Mouse (Mus musculus): ENCODE results near the gene Ruvbl2.
"Not testable (repeated sequence)": the region's sequence is repeated elsewhere in the genome, so short reads cannot be mapped to it uniquely, and the experiment has no call there.

Ruvbl2 gene

DNA sequence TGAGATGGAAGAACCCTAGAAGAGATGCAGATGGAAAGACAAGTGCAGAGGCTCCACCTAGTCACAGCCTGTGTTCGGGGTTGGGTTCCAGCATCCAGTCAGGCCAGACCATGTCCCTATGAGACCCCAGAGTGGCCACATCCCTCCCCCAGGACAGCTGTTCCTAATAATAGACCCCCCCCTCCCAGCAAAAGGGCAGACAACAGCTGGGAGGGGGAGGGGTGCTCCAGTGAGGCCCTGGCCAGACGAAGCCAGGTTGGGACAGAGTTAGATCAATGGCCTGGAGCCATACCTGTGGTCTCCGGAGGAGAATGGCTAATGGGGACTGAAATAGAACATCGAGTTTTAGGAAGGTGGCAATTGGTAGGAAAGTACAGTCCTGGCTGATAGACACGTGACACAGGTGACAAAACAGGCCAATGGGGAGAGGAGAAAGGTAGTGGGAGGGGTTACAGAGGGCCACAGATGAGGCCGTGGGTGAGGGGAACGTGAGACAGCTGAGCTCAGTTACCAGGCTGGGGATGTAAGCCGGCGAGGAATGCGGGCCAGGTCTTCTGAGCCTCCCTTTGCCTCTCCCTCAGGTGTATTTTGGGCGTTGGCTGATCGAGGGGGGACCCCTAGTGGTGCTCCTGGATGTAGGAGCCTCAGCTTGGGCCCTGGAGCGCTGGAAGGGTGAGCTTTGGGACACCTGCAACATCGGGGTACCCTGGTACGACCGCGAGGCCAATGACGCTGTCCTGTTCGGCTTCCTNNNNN, at the start of gene Ruvbl2:
Gene Ruvbl2 (minus strand): TSS at position 576 of the 756 bp plus-strand sequence.
- DNase-seq, result peak; percentile 42 to 50

DNA sequence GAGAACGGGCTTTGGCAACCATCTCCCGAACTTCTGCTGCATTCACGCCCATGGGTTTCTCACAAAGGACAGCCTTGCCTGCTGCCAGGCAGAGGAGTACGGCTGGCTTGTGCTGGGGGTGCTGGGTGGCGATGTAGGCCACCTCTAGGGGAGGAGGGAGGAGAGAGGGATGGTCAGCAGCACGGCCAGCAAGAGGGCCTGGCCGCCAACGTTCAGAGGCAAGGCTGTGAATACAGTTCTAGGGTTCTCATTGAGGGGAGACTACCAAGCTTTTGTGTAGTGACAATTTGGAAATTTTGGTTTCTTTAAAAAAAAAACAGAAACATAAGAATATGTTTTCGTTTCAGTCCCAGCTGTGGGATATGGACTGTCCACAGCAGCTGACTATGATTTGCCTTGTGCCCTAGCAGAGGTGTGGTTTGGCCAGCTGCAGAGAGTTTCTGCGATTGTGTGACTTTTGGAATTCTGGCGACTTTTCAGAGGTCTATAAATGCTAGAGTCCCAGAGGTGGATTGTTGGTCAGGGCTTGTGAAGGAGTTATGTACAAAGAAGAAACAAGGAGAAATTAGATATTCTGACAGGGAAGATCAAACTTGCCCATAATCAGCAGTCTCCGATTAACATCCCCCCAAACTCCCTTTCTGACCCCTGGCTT, 49.0 kb upstream of the Ruvbl2 start, which contains the start of gene Gm45808:
Gene Gm45808 (minus strand): TSS at position 51 of the 655 bp plus-strand sequence.
- no peak for DNase-seq

DNA sequence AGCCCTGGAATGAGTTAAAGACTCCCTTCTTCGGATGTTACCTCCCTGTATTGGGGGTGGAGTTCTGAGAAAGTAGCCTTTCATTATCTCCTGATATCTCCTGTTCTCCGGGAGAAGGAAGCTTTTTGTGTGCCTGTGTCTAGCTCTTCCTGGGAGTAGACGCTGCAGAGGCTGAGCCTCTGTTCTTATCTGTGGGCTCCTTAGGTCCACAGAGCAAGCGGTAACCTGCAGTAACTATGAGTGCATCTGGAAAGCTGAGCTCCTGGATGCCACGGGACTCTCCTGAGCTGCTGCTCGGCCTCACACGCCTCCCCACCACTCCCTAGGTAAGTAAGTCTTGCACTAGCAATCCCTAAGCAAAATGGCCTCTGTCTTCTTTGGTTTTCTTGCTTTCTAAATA, 48.3 kb upstream of the Ruvbl2 start:
- no peak for DNase-seq

DNA sequence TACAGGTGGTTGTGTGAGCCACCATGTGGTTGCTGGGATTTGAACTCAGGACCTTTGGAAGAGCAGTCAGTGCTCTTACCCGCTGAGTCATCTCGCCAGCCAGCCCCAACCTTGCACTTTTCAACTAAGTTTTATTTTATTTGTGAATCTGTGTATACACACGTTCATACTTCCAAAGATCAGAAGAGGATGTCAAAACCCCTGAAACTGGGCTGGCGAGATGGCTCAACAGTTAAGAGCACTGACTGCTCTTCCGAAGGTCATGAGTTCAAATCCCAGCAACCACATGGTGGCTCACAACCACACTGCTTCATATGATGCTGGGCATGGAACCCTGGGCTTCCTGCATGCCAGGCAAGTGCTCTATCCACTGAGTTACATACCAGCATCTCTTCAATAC, 47.1 kb upstream of the Ruvbl2 start:
- DNase-seq, result not testable (repeated sequence)

- no peak for DNase-seq
These were observed 44.3 kb upstream of the Ruvbl2 start for GRCm38 (mm10) chr7:45482166-45482565.

- DNase-seq, result peak; percentile 75 to 76
These were observed 43.6 kb upstream of the Ruvbl2 start, which contains the start of gene Tulp2 for GRCm38 (mm10) chr7:45481374-45481927. TSS of gene Tulp2 (plus strand) at chr7:45481877.

GRCm38 (mm10) chr7:45480310-45480709, 42.4 kb upstream of the Ruvbl2 start:
- DNase-seq, result not testable (repeated sequence)

DNA sequence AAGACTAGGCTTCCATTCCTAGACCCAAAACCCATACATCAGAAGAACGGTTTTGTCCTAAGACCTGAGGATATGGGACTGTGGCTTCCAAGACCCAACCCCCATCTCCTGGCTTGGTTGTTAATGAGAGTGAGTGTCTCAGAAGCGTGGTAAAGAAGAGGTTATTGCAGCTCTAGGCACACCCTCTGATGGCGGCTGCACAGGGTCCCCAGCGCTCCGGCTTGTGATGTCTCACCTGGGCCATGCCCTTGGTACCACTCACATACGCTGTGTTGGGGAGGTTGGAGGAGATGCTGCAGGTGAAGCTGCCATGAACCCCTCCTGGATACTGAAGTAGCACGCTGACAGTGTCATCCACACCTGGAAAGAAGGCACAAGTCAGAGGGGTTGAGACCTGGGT, 40.9 kb upstream of the Ruvbl2 start:
- no peak for DNase-seq

DNA sequence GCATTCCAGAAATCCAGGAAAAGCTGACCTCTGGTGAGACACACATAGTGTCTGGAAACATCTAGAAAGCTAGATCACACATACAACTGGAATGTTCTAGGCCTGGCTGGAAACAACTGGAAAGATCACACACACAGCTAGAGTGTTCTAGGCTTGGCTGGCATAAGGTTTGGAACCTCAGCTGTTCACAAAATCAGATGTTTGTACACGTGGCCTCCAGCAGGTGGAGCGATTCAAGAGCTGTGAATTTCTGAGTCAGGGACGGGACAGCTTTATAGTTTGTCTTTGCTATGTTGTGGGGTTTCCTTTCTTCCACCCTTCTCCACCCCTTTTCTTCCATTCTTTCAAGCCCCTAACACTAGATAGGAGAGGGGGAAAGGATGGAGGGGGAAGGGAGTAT, 39.1 kb upstream of the Ruvbl2 start:
- peak; percentile 53 to 65 for DNase-seq

DNA sequence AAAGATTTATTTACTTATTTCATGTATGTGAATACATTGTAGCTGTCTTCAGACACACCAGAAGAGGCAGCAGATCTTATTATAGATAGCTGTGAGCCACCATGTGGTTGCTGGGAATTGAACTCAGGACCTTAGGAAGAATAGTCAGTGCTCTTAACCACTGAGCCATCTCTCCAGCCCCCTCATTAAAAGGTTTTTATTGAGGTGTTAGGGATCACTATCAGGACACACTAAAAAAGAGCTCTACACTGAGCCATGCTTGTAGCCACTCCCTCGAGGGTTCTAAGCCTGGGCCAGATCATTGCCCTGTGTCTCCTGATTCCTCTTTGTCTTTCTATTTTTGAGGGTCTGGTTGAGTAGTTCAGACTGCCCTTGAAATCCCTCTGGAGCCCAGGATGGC, 38.6 kb upstream of the Ruvbl2 start:
- no peak for DNase-seq

DNA sequence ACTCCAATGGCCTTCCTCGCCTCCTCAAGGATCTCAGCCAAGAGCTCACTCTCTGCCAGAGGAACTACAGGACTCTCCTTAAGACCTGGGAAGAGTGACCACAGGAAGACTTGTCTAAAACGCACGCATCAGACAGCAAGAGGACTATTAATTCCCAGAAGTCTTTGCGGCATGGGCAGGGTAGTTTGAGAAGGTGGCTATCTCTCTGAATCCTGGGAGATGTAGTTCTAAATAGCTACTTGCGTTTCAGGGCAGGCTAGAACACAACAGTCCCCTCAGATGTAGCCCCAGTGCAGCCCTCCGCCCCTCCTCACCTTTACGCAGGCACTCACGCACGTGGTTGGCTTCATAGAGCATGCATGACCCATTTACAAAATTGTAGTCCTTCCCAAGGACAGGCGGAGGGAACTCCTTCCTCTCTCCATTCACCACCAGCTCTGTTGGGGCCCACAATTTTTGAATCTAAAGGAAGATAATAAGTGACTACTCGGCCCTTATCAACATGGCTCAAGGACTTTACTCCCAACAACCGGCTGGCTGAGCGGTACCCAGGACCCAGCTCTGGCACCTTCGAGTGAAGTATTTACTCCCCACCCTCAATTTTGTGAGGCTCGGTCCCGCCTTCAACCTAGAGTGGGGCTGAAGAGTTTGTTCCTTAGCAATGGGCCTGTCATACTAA, 37.5 kb upstream of the Ruvbl2 start:
- DNase-seq, result peak; percentile 57 to 69

GRCm38 (mm10) chr7:45470869-45471268, 33.0 kb upstream of the Ruvbl2 start:
- DNase-seq, result peak; percentile 67 to 87

DNA sequence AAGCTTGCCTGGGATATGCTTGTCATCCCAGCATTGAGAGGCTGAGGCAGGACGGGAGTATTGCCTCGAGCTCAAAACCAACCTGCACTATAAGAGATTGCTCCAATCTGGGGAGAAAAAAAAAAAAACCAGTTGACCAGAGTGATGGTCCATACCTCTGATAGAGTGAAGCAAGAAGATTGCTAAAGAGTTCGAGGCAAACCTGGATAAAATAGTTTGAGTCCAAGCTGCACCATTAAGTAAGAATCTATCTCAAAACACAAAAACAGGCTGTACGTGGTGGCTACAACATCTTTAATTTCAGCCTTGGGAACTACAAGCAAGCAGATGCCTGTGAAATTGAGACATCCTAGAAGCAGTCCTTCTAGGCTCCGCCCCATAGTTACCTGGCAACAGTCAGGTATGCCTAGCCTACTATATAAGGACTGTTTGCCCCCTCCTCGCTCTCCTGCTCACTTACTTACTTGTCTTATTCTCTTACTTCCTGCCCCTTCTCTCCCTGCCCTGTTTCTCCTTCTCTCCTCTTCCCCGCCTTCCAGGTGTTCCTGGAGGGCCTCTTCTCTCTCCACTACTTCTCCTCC, 29.3 kb upstream of the Ruvbl2 start:
- DNase-seq, result no peak

GRCm38 (mm10) chr7:45466283-45467089, 28.6 kb upstream of the Ruvbl2 start, which contains the start of gene Bax:
TSS of gene Bax (minus strand) at chr7:45466898.
- peak; percentile 95 to 96 for DNase-seq

GRCm38 (mm10) chr7:45465549-45465948, 27.7 kb upstream of the Ruvbl2 start:
- DNase-seq, result no peak

- no peak for DNase-seq
These were observed 27.2 kb upstream of the Ruvbl2 start for GRCm38 (mm10) chr7:45465112-45465511.

- no peak for DNase-seq
These were observed 26.3 kb upstream of the Ruvbl2 start for GRCm38 (mm10) chr7:45463987-45464778.

GRCm38 (mm10) chr7:45462868-45463267, 25.0 kb upstream of the Ruvbl2 start:
- not testable (repeated sequence) for DNase-seq

- no peak for DNase-seq
These were observed 24.4 kb upstream of the Ruvbl2 start for GRCm38 (mm10) chr7:45462325-45462724.

DNA sequence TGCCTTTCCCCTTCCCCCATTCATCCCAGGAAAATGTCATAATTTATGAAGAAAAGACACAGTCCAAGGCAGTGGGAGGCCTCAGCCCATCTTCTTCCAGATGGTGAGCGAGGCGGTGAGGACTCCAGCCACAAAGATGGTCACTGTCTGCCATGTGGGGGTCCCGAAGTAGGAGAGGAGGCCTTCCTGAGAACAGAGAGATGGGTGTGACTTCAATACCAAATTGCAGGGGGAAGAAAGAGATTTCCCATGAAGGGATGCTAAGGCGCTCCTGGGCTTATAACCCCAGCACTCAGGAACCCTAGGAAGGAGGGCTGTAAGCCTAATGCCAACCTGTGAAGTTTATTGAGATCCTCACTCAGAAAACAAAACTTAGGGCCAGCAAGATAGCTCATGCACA, 23.9 kb upstream of the Ruvbl2 start:
- DNase-seq, result no peak

DNA sequence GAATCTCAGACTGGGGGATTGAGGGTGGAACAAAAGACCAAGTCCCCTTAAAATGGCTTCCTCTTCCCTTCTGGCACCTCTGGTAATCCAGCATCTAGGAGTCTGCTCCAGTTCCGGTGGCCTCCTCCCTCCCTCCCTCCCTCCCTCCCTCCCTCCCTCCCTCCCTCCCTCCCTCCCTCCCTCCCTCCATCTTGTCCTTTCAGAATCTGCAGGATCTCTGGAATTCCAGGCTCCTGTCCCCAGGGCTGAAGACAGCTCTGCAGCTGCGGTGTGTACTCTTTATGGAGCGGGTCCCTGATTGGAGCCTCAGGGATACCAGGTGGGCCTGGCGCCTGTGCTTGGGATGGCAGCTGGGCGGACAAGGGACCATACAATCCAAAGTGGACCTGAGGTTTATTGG, 23.4 kb upstream of the Ruvbl2 start:
- no peak for DNase-seq

All from kidney, adult 8-10 months (tissue).